Mouse (Mus musculus) G1E-ER4 (cell line): ENCODE measurements around the gene Itprid2. TPM values are rescaled to one million over a fixed set of nuclear protein-coding genes. Genes with fewer than 3 reads are reported as not detected.

Experiments used
- GATA1 ChIP-seq: IDR thresholded peaks from one replicate; pipeline ENCODE4 v1.8.0; 2012; ENCODE audit warnings: low read length, inconsistent platforms
- polyA plus RNA-seq: library from polyadenylated mRNA; stranded (reverse); fragments of >175 nt; gene quantifications from 2 replicates; pipeline ENCODE4 v1.2.3, GENCODE M21; 2012

Itprid2 gene
- polyA plus RNA-seq, 1 experiment = 19.7 TPM

- no peak for TF ChIP-seq GATA1
Observed at GRCm38 (mm10) chr2:79675266-79675665, 40.1 kb downstream of the Itprid2 start.

GRCm38 (mm10) chr2:79677663-79678257, 42.6 kb downstream of the Itprid2 start:
- TF ChIP-seq GATA1 = no peak

DNA sequence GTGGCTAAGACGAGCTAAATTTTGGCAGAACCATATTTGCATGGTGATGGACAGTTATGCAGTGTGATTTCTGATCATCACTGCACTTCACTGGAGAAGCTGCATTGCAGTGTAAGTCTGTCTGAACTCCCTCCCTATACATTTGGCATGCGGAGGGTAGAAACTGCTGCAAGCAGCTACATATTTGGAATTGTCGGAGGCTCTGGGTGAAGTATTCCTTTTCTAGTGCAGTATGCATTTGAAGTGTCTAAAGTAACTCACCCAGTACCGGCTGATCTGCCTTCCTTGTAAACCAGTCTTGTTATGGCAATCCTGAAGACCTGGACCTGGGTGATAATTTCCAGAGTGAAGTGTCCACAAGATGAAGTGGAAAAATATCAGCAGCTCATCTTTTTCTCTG, 46.5 kb downstream of the Itprid2 start:
- TF ChIP-seq GATA1 = no peak

DNA sequence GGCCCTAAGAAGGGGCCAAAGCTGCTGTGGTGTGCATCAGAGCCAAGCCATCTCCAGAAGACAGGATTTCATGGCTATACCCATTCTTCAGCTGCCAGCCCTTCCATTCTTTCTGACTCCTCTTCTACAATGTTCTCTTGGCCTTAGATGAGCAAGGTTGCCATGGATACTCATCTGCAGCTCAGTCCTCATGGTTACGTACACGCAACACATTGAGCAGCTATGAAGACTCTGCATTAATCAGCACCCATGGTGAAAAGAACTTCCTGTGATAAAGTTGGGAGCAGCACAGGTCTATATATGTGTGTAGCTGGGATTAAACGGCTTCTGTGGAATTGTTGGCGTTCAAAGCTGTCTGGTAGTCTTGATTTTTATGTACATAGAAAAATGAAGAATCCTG, 48.1 kb downstream of the Itprid2 start:
- TF ChIP-seq GATA1 = no peak

DNA sequence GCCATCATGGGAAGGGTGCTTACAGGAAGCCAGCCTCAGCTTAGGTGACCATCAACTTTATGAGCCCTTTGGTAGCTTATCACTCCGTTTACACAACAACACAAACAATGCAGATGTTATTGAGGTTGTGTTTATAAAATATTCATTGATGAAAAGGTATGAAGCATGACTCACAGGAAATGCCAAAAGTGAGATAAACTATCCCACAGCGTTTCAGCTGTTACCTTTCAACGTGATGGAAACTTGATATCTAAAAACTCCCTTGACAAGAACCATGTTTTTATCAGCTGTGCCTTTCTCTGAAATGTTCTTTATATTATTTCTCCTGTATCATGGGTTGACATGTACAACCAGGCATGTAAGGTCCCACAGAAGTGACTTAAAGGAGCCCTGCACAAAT, 55.7 kb downstream of the Itprid2 start:
- TF ChIP-seq GATA1 = no peak

DNA sequence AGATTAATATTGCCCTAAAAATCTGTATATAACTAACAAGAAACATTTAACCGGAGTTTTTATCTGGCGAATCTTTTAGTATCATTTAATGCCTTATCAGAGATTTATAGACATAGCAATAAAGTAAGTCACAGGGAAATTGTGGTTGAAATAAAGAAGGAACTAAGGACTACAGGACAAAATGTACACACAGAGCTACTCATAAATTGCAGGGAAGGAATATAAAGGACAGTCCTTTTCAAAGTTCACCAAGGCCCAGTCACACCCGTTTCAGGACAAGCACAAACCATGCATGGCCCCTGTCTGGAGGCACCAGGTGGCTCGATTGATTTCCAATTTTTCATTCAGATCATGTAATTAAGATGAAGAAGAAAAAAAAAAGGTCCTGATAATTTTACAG, 60.0 kb downstream of the Itprid2 start:
- TF ChIP-seq GATA1 = no peak

DNA sequence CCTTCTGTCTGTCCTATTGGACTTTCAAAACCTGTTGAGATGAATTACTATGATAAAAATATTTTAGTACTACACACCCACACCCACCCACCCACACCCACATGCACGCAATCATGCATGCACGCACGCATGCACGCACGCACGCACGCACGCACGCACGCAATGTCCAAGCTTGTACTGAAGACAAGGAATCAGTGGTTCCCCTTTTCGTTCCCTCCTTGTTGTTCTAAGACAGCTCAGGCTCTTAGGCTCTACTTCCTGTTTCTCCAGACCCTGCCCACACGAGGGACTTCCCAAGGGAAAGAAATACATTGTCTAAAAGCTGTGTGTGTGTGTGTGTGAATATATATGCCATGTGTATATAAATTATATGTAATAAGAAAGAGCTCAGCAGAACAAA, 60.8 kb downstream of the Itprid2 start:
- TF ChIP-seq GATA1 = no peak

GRCm38 (mm10) chr2:79696478-79697230, 61.5 kb downstream of the Itprid2 start:
- TF ChIP-seq GATA1 = no peak

DNA sequence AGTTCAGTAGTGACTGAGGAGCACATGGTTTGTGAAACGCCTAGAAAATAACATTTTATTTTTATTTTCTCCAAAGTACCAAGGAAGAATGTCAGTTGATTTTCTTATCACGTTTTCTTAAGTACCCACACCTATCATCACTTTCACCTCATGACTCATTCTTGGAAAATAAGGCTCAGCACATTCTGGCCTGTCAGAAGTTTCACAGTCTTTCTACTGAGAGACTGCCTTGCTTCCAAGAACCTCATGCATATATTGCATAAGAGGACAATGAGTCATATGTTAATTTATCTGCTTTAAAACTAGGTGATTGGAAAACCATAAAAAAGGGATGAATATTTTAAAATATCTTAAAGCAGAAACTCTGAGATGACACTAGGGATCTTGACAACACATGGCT, 63.0 kb downstream of the Itprid2 start:
- no peak for TF ChIP-seq GATA1

DNA sequence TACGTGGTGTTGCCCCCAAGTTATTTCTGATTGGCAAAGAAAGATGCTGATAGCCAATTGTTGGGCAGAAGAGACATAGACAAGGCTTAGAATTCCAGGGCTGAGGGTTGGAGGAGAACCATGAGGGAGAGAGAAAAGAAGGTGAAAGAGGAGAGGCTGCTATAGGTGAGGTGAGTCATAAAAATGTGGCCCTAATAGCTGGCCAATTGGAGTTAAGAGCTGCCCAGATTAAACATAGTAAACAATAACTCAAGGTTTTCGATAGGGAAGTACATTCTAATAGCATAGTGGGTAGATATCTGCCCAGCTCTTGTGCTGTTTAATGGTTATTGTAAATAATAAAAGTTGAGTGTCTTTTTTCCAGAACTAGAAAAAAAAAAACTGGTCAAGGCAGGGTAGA, 69.6 kb downstream of the Itprid2 start:
- TF ChIP-seq GATA1 = no peak

DNA sequence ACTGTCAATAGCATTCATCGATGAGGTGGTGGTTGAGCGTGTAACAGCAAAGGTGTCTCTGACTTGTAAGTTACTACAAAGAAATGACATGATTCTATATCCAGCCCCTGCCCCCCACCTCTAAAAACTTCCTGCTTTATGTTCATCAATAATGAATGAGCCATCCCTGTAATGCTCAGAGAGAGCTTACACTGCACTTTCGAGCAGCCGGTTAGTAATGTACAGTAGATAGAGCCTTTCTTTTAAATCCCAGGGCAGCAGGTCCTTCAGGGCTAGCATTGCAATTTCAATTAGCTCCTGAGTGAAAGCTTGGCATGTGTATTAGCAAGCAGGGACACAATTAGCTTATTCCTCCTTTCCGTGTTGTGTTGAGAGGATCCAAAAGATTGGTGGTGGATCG, 72.4 kb downstream of the Itprid2 start, which contains the start of gene Ppp1r1c:
Gene Ppp1r1c, plus strand, starts transcription at position 206 of the 400 bp plus-strand sequence.
- no peak for TF ChIP-seq GATA1

- TF ChIP-seq GATA1 = peak; percentile 31
Observed at GRCm38 (mm10) chr2:79713662-79714091, 78.5 kb downstream of the Itprid2 start.

GRCm38 (mm10) chr2:79714745-79715144, 79.6 kb downstream of the Itprid2 start:
- no peak for TF ChIP-seq GATA1

GRCm38 (mm10) chr2:79715925-79716324, 80.8 kb downstream of the Itprid2 start:
- TF ChIP-seq GATA1 = no peak

DNA sequence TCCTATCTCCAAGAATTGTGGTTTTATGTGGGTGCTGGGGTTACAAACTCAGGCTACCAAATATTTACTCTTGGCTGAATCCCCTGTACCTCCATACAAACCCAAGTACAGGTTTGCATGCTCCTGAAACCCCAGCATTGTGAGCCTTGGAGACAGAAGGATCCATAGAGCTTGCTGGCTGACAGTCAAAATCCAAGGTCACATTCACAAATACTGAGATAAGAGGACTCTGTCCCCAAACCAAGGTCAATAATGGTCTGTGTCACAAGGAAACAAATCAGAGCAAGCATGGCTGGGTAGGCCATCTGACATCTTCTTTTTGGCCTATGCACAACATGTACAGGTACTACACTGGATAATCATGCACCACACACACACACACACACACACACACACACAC, 82.7 kb downstream of the Itprid2 start:
- TF ChIP-seq GATA1 = no peak

- TF ChIP-seq GATA1 = no peak
Observed at GRCm38 (mm10) chr2:79722415-79722814, 87.3 kb downstream of the Itprid2 start.

Other genes with a start within 250 kb of the Itprid2 start
- not detected in 2 replicates for gene Neurod1, start 178.6 kb upstream of the Itprid2 start, polyA plus RNA-seq
- 0.03 TPM in 1 of 2 replicates, not detected in the other for gene Cerkl, start 178.6 kb upstream of the Itprid2 start, polyA plus RNA-seq
- not detected in 2 replicates for gene Ppp1r1c, start 72.4 kb downstream of the Itprid2 start, polyA plus RNA-seq